Mouse (Mus musculus) cortical plate, adult 2 months (tissue): ENCODE data around the gene H2-Ke6. TPM values are rescaled to one million over a fixed set of nuclear protein-coding genes. Genes with fewer than 3 reads are reported as not detected.
"Not testable (repeated sequence)": the region's sequence is repeated elsewhere in the genome, so short reads cannot be mapped to it uniquely, and the experiment has no call there.

ENCODE experiments used
- H3K27ac ChIP-seq: fragments of 200-500 bp; 2 replicates; pipeline ENCODE4 v1.5.1; 2012; ENCODE audit warnings: low read length, control low read depth, inconsistent platforms; ENCODE audit not compliant: insufficient read depth
- H3K4me1 ChIP-seq: fragments of 200-500 bp; 2 replicates; pipeline ENCODE4 v1.6.1; 2011; ENCODE audit warnings: low read length; ENCODE audit not compliant: control insufficient read depth, insufficient read depth
- H3K4me3 ChIP-seq: fragments of 200-500 bp; 2 replicates; pipeline ENCODE4 v1.5.1; 2011; ENCODE audit warnings: mild to moderate bottlenecking, low read length, control low read depth; ENCODE audit not compliant: insufficient read depth
- CTCF ChIP-seq: fragments of 200-500 bp; IDR thresholded peaks from 2 replicates; pipeline ENCODE4 v1.5.1; 2011; ENCODE audit warnings: mild to moderate bottlenecking, control low read depth, low read length; ENCODE audit not compliant: insufficient read depth; ENCODE audit errors: extremely low read depth
- POLR2A ChIP-seq: fragments of 200-500 bp; IDR thresholded peaks from 2 replicates; pipeline ENCODE4 v1.6.1; 2011; ENCODE audit warnings: mild to moderate bottlenecking, low read length, control low read depth; ENCODE audit not compliant: insufficient read depth; ENCODE audit errors: extremely low read depth
- polyA plus RNA-seq: library from polyadenylated mRNA; depleted of rRNA; stranded (reverse); fragments of >200 nt; gene quantifications from 2 replicates; pipeline ENCODE4 v1.2.3, GENCODE M21; 2012

The H2-Ke6 gene
- polyA plus RNA-seq, 1 experiment, result 59.6 TPM

DNA sequence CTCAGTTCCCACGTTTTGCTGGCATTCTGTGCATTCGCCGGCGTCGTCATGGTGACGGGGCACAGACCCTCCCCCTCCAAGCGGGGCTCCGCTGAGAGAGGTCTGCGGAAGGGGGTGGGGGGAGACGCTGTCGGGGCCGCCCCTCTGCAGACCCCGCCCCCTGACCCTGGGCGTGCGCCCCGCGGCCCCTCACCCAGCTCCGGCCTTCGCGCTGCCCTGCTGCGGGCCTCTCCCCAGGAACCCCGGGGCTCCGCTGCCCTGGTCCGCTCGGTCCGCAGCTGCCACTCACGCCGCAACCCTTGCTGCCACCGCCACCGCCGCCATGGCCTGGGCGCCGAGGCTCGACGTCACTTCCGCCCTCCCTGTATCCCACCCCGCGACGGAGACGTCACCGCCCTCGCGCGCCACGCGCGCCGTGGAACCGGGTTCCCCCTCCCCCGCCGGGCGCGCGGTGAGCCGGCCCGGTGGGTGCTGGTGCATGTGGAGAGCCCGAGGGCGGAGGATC, 3.5 kb downstream of the H2-Ke6 start, which contains the start of gene Ring1:
Ring1 (minus strand) TSS at position 364 of the 505 bp plus-strand sequence.
- TF ChIP-seq POLR2A, result peak; percentile 76; the same call in 1 of the 2 replicates
- no peak for TF ChIP-seq CTCF
- H3K4me3 ChIP-seq, result peak within 1 kb of the TSS; percentile 87
- H3K4me1 ChIP-seq, result peaks cover 5% of the 10 kb centered on the region; the same call in 1 of the 2 replicates
- peak within 1 kb of the TSS; percentile 80 for H3K27ac ChIP-seq

DNA sequence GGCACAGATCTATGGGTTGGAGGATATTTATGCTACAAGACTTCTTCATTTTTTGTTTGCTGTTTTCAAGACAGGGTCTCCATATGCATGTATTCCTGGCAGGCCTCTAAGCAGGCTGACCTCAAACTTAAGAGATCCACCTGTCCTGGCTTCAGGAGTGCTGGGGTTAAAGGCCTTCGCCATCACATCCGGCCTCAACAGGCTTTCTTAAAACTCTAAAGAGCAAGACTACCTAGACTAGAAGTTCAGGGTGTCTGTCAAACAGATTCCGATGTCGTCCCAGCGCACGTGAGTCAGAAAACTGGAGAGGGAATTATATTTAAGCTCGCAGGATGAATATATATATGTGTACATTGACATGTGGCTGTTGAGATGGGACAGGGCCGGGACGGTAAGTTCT, 4.2 kb downstream of the H2-Ke6 start:
- Histone ChIP-seq H3K27ac (peak overlapping the region; percentile 80), H3K4me3 (peak overlapping the region; percentile 87), H3K4me1 (peaks cover 5% of the 10 kb centered on the region; the same call in 1 of the 2 replicates)
- TF ChIP-seq CTCF, result no peak
- TF ChIP-seq POLR2A, result no peak

DNA sequence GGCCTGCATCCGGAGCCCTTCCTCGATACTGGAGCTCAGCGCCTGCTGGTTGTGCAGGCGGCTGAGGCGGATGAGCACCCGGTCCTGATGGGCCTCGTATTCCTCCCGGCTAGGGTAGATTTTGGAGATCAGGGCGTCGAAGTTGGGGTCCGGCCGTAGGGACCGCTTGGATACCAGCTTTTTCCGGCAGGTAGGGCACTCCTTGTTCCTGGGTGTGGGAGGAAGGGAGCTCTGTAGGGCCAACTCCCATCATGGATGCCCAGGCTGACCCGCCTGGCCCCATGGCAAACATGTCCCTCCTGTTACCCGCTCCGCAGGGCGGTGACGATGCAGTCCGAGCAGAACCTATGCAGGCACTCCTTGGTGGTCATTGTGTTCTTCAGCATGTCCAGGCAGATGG, 4.9 kb downstream of the H2-Ke6 start:
- TF ChIP-seq CTCF (no peak), POLR2A (no peak)
- Histone ChIP-seq H3K4me3 (no peak overlapping the region), H3K27ac (no peak overlapping the region), H3K4me1 (peaks cover 5% of the 10 kb centered on the region; the same call in 1 of the 2 replicates)

DNA sequence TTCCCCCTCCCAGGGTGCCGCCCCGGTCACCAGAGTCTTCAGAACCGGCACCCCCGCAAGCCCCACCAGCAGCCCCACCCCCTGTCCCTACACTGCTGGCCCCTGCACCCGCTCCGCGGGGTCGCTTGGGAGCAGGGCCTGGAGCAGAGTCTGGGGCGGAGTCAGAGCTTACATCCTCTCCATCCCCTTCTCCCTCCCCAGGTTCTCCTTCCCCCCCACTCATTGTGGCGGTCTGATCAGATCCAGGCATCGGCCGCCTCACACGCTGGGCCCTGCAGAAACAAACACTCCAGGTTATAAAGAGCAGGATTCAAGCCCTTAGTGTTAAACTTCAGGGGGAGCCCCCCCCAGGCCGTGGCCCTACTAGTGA, 5.5 kb downstream of the H2-Ke6 start:
- no peak overlapping the region for H3K27ac ChIP-seq
- H3K4me3 ChIP-seq, result no peak overlapping the region
- H3K4me1 ChIP-seq, result peaks cover 5% of the 10 kb centered on the region; the same call in 1 of the 2 replicates
- no peak for TF ChIP-seq CTCF
- no peak for TF ChIP-seq POLR2A

DNA sequence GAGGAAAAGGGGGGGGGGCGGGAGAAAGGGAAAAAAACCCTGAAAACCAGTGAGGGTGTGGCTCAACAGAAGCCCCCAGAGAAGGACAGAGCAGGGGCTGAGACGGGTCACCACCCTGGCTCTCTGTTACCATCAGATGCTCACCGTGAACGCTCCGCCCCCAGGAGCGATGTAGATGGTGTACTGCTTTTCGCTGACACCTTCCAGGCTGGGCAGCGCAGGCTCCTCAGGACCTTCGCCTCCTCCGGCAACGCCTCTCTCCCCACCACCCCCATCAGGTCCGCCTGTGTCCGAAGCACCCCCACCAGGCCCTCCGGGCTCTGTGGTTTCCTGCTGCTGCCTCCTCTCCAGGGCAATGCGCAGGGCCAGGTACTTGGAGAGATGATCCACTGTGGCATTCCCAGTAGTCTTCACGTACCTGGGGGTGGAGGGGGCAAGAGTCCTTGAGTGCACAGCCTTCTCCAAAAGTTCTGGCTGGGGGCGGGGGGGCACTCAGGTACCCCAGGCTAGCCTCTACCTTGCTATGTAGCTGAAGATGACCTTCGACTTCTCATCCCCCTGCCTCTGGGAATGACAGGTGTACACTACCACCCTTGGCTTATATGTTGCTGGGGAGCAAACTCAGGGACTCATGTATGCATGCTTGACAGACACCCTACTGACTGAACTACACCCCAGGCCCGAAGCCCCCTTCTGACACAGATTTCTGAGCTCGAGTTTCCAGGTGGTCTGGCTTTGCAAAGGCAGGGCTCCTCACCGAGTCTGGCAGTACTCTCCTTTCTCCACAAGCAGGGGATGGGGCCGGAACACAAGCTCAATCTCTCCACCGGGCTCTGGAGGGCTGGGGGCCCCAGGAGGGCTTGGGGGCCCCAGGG, 6.1 kb downstream of the H2-Ke6 start:
- H3K4me1 ChIP-seq, result peaks cover 2% of the 10 kb centered on the region; the same call in 1 of the 2 replicates
- no peak overlapping the region for H3K4me3 ChIP-seq
- no peak for TF ChIP-seq CTCF
- TF ChIP-seq POLR2A, result no peak
- no peak overlapping the region for H3K27ac ChIP-seq

DNA sequence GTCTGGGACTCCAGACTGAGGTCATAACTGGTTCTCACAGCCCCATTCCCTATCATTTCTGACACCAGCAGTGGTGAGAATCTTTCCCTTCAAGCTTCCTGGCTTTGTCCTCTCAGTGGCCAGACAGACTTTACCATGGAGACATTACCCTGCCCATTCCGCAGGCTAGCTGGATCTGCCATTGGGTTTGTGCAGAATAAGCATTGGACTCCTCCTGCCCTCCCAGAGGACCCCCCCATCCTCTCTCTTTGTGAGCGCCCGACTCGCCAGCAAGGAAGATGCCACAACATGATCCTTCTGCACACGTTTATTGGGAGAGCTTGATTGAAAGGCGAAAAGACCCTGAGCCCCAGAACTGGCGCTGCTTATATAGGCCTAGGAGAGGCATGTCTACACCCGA, 14.4 kb downstream of the H2-Ke6 start:
- H3K4me3 ChIP-seq, result no peak overlapping the region
- no peaks in the 10 kb centered on the region for H3K4me1 ChIP-seq
- TF ChIP-seq POLR2A (no peak), CTCF (no peak)
- H3K27ac ChIP-seq, result no peak overlapping the region

DNA sequence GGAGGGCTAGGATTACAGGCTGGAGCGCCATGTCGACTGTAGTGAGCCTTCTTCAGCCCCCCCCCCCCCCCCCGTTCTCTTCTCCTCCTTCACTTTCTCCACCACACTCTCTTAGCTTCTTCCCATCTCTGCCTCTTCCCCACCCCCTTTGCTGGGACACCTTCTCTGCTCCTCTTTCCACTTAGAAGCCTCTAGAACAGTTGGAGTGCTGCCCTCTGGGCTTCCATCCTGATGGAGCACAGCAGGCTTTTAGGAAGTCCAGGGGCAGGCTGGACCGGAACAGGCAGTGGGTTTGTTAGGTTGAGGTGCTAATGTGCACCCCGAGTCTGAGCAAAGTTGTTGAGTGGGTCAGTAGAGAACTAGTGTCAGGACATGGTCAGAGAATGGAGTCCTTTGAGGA, 17.7 kb downstream of the H2-Ke6 start:
- TF ChIP-seq POLR2A, result no peak
- TF ChIP-seq CTCF, result no peak
- H3K4me3 ChIP-seq, result no peak overlapping the region
- H3K27ac ChIP-seq, result no peak overlapping the region
- H3K4me1 ChIP-seq, result no peaks in the 10 kb centered on the region

DNA sequence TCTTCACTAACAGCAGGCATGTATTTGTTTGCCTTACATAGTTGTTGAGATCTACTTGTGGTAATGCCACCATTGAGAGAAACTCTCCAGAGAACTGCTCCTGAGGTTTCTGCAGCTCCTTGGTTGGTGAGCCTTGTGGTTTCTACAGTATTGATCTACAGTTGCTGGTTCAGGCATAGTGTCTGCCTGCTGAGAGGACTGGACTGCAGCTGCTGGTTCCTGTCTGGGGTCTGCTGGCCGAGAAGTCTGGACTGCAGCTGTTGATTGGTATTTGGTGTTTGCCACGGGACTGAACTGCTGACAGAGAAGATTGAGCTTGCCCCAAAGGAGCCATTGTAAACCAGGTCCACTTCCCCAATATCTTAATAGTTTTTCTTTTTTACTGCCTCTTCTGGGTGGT, 21.3 kb downstream of the H2-Ke6 start:
- Histone ChIP-seq H3K27ac (no peak overlapping the region), H3K4me3 (no peak overlapping the region)
- TF ChIP-seq CTCF (no peak), POLR2A (no peak)

DNA sequence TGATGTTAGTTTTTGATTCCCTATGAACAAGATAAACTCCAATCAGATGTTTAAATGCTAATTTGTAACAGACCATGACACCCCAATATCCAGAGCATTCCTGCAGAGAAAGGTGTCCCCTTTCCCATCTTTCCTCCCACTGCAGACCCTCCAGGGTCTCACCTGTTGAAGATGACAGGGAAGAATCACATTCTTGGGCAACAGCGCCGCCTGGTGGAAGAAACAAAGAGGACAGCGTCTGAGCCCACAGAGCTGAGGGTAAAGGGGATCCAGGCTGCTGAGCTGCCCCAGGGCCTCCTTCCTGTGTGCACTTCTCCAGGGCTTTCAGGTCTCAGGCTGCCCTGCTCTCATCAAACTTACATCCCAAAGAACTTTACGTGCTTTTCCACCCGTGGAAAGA, 24.4 kb downstream of the H2-Ke6 start:
- TF ChIP-seq CTCF, result peak; percentile 48; the same call in 1 of the 2 replicates
- TF ChIP-seq POLR2A, result no peak
- H3K4me3 ChIP-seq, result no peak overlapping the region
- H3K4me1 ChIP-seq, result no peaks in the 10 kb centered on the region
- no peak overlapping the region for H3K27ac ChIP-seq

More for the DNA sequence above, 21.3 kb downstream of the H2-Ke6 start:
- no peaks in the 10 kb centered on the region for H3K4me1 ChIP-seq

DNA sequence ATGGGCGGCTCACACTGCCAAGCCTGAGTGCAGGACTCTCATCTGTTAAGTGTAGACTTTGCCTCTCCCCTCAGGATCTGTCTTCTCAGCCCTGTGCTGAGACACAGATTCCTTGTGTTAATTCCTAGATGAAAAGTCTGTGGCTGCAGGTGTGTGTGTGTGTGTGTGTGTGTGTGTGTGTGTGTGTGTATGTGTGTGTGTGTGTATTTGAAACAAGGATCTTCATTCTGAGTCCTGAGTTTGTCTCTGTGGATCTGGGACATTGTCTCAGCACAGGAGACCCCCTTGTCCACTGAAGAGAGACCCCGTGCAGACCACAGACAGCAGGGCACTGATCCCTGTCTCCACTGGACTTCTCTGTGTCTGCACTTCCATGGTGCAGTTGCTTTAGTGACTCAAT, 27.1 kb downstream of the H2-Ke6 start:
- not testable (repeated sequence) for H3K27ac ChIP-seq, H3K4me3 ChIP-seq, H3K4me1 ChIP-seq
